Mouse (Mus musculus) intestine, embryonic 15.5 days (tissue): Measurements from ENCODE around the gene Ppp6r3. TPM values are rescaled to one million over a fixed set of nuclear protein-coding genes. Genes with fewer than 3 reads are reported as not detected.

ENCODE experiments used
- ATAC-seq: fragments of 200-750 bp; cut with Nextera tagmentation; 2 replicates; pipeline ENCODE4 v1.8.0; 2017; ENCODE audit warnings: moderate TSS enrichment, moderate library complexity
- H3K27ac ChIP-seq: fragments of 300-500 bp; sonication (generic); 2 replicates; pipeline ENCODE4 v1.5.1; 2015; ENCODE audit warnings: mild to moderate bottlenecking, inconsistent platforms
- H3K27me3 ChIP-seq: fragments of 300-500 bp; sonication (generic); replicated peaks from 2 replicates; pipeline ENCODE4 v1.6.1; 2015; ENCODE audit warnings: inconsistent platforms
- H3K36me3 ChIP-seq: fragments of 300-500 bp; sonication (generic); 2 replicates; pipeline ENCODE4 v1.6.1; 2015; ENCODE audit warnings: inconsistent platforms
- H3K4me1 ChIP-seq: fragments of 300-500 bp; sonication (generic); replicated peaks from 2 replicates; pipeline ENCODE4 v1.6.1; 2015; ENCODE audit warnings: inconsistent platforms
- H3K4me2 ChIP-seq: fragments of 300-500 bp; sonication (generic); replicated peaks from 2 replicates; pipeline ENCODE4 v1.6.1; 2015; ENCODE audit warnings: mild to moderate bottlenecking, inconsistent platforms
- H3K4me3 ChIP-seq: fragments of 300-500 bp; sonication (generic); replicated peaks from 2 replicates; pipeline ENCODE4 v1.5.1; 2015; ENCODE audit warnings: inconsistent platforms
- H3K9ac ChIP-seq: fragments of 300-500 bp; sonication (generic); 2 replicates; pipeline ENCODE4 v1.6.1; 2015; ENCODE audit warnings: inconsistent platforms
- H3K9me3 ChIP-seq: fragments of 300-500 bp; sonication (generic); 2 replicates; pipeline ENCODE4 v1.6.1; 2016; ENCODE audit warnings: inconsistent platforms
- WGBS: fragments of 180-500 bp; shearing (Covaris S2); methylation state at CpG from one replicate; pipeline ENCODE4 v1.1.7; 2015; 5-methylcytosine and 5-hydroxymethylcytosine counted together
- polyA plus RNA-seq: library from polyadenylated mRNA; unstranded; fragments of >200 nt; fragmentation: Nextera tagmentation; extraction: Ambion mirVana; gene quantifications from 2 replicates; pipeline ENCODE4 v1.2.1, GENCODE M21; 2015

Ppp6r3 gene
- polyA plus RNA-seq, 1 experiment from 2014 or later = 51.1 TPM

- no peak overlapping the region for H3K27ac ChIP-seq
- H3K27me3 ChIP-seq = no peaks in the 10 kb centered on the region
- H3K4me3 ChIP-seq = no peak overlapping the region
- H3K4me2 ChIP-seq = no peak overlapping the region
- ATAC-seq = no peak
- 72% methylated on average over 6 of the region's 6 CpGs for WGBS
- H3K9ac ChIP-seq = no peak overlapping the region
- H3K9me3 ChIP-seq = no peaks in the 10 kb centered on the region
- H3K36me3 ChIP-seq = no peaks in the 10 kb centered on the region
- H3K4me1 ChIP-seq = 0 out of 2 replicates have a peak, but pooled peaks cover 2% of the 10 kb centered on the region
Measured at GRCm38 (mm10) chr19:3422488-3422887, 153.1 kb downstream of the Ppp6r3 start.

- ATAC-seq = peak; percentile 57
- 45% methylated on average over 5 of the region's 5 CpGs for WGBS
- H3K4me1 ChIP-seq = peaks cover 4% of the 10 kb centered on the region; the same call in 1 of the 2 replicates
- H3K27ac ChIP-seq = no peak overlapping the region
- no peaks in the 10 kb centered on the region for H3K9me3 ChIP-seq
- no peak overlapping the region for H3K4me3 ChIP-seq
- H3K4me2 ChIP-seq = no peak overlapping the region
- H3K27me3 ChIP-seq = peaks cover 13% of the 10 kb centered on the region
- H3K9ac ChIP-seq = no peak overlapping the region
- H3K36me3 ChIP-seq = no peaks in the 10 kb centered on the region
Measured at GRCm38 (mm10) chr19:3419251-3419650, 156.3 kb downstream of the Ppp6r3 start.

DNA sequence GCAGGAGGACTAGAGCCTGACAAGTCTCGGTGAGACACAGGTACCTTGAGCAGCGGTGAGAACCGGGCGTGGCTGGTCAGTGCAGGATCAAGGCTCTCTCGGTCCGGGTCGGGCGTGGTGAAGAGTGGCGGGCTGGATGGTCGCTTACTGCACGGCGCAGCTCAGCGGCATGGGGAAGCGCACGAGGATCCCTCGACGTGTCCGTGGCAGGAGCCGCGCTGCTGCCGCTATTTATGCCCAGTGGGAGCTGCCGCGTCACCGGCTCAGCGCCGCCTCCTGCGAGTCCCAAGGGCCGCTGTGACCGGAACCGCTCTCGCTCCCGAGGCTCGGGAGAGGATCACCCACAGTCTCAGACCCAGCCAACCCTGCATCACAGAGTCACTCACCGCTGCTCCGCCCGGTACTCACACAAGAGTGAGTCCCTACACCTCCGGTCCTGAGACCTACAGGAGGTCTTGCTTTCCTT lies 161.2 kb downstream of the Ppp6r3 start, which contains the start of gene Gal:
Gene Gal, minus strand, starts transcription at position 277 of the 466 bp plus-strand sequence.
- no peaks in the 10 kb centered on the region for H3K9me3 ChIP-seq
- H3K9ac ChIP-seq = peak within 1 kb of the TSS; percentile 36
- H3K4me3 ChIP-seq = peak within 1 kb of the TSS; percentile 31
- peak within 1 kb of the TSS; percentile 71 for H3K4me2 ChIP-seq
- H3K36me3 ChIP-seq = no peaks in the 10 kb centered on the region
- H3K27me3 ChIP-seq = peaks cover 27% of the 10 kb centered on the region
- H3K27ac ChIP-seq = no peak within 1 kb of the TSS
- H3K4me1 ChIP-seq = peaks cover 5% of the 10 kb centered on the region; the same call in 1 of the 2 replicates
- WGBS = under 1% methylated on average over 37 of the region's 37 CpGs
- ATAC-seq = peak; percentile 66

DNA sequence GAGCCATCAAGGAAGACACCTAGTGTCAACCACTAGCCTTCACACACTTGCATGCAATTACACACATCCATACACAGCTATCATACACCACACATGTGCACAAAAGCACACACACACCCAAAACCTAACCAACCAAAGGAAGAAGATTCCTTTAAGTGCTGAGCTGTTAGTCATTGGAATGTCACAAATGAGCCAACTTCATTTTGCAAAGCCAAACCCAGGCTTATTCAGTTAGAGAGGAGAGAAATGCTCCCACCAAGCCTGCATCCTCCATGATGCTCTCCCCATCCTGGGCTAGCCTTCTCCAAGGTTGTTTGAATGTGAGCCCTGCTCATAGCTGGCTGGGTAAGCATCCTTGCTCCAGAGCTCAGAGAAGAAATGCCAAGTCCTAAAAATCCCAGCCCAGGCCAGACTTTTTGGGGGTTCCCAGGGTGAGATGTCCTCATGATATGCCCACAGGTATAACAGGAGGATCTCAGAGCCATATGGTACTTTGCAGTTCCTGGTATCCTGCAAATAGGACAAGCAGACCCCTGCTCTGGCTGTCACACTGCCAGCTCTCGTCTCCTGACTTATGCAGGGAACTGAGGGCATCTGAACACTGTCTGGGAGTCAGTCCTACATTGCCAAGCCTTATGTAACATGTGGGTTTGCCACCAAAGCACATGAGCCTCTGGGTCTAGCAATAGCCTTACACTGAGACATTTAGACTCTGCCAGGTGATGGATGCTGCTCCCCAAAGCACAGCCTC lies 169.8 kb downstream of the Ppp6r3 start:
- Histone ChIP-seq H3K4me3 (no peak overlapping the region), H3K9ac (no peak overlapping the region), H3K27ac (no peak overlapping the region), H3K4me1 (no peaks in the 10 kb centered on the region), H3K36me3 (no peaks in the 10 kb centered on the region), H3K9me3 (no peaks in the 10 kb centered on the region), H3K27me3 (no peaks in the 10 kb centered on the region), H3K4me2 (no peak overlapping the region)
- 44% methylated on average over 1 of the region's 1 CpGs for WGBS
- ATAC-seq = no peak

Other genes with a start within 250 kb of the Ppp6r3 start
- 0.24 and 0.27 TPM in 2 replicates for gene Tesmin, start 186.9 kb downstream of the Ppp6r3 start, polyA plus RNA-seq
- gene Gal, start 161.2 kb downstream of the Ppp6r3 start, polyA plus RNA-seq = 15.6 and 16.4 TPM in 2 replicates
- 5.2 and 5.4 TPM in 2 replicates for gene Lrp5, start 110.8 kb upstream of the Ppp6r3 start, polyA plus RNA-seq
- 39.9 and 41.9 TPM in 2 replicates for gene 1810055G02Rik, start 132.5 kb upstream of the Ppp6r3 start, polyA plus RNA-seq
- gene Kmt5b, start 191.7 kb upstream of the Ppp6r3 start, polyA plus RNA-seq = 21.8 and 22.0 TPM in 2 replicates